Mouse (Mus musculus) kidney, postnatal 0 days (tissue): ENCODE data around the gene Trim7. TPM values are rescaled to one million over a fixed set of nuclear protein-coding genes. Genes with fewer than 3 reads are reported as not detected.

Experiments used
- ATAC-seq: fragments of 200-750 bp; cut with Nextera tagmentation; replicated peaks from 2 replicates; pipeline ENCODE4 v1.8.0; 2017; ENCODE audit warnings: low read depth, moderate number of reproducible peaks, moderate TSS enrichment, moderate library complexity; ENCODE audit not compliant: low FRiP score
- DNase-seq: peaks from one replicate; pipeline ENCODE4 v3.0.0-alpha.2; 2016; ENCODE audit warnings: low spot score
- H3K27ac ChIP-seq: fragments of 300-500 bp; sonication (generic); 2 replicates; pipeline ENCODE4 v1.5.1; 2014; ENCODE audit warnings: mild to moderate bottlenecking
- H3K27me3 ChIP-seq: fragments of 300-500 bp; sonication (generic); 2 replicates; pipeline ENCODE4 v1.6.1; 2014; ENCODE audit warnings: low read length, mixed read lengths; ENCODE audit not compliant: insufficient read depth
- H3K36me3 ChIP-seq: fragments of 300-500 bp; sonication (generic); 2 replicates; pipeline ENCODE4 v1.6.1; 2014; ENCODE audit warnings: low read length, mixed read lengths; ENCODE audit not compliant: insufficient read depth
- H3K4me1 ChIP-seq: fragments of 300-500 bp; sonication (generic); replicated peaks from 2 replicates; pipeline ENCODE4 v1.6.1; 2014; ENCODE audit warnings: antibody characterized with exemption, low read length, mixed read lengths; ENCODE audit not compliant: insufficient read depth
- H3K4me2 ChIP-seq: fragments of 300-500 bp; sonication (generic); 2 replicates; pipeline ENCODE4 v1.6.1; 2014; ENCODE audit warnings: mild to moderate bottlenecking, low read length, moderate library complexity, mixed read lengths
- H3K4me3 ChIP-seq: fragments of 300-500 bp; sonication (generic); replicated peaks from 2 replicates; pipeline ENCODE4 v1.5.1; 2014; ENCODE audit warnings: low read depth, low read length
- H3K9ac ChIP-seq: fragments of 300-500 bp; sonication (generic); 2 replicates; pipeline ENCODE4 v1.6.1; 2014; ENCODE audit warnings: low read depth, low read length
- H3K9me3 ChIP-seq: fragments of 300-500 bp; sonication (generic); replicated peaks from 2 replicates; pipeline ENCODE4 v1.6.1; 2016; ENCODE audit warnings: low read length, inconsistent platforms, mixed read lengths
- CTCF ChIP-seq: IDR thresholded peaks from 2 replicates; pipeline ENCODE4 v1.5.1; 2016; ENCODE audit warnings: antibody characterized with exemption, low read depth, mild to moderate bottlenecking, moderate library complexity
- WGBS: fragments of 180-500 bp; shearing (Covaris S2); extraction: QIAGEN DNeasy Blood & Tissue Kit; methylation state at CpG from one replicate; pipeline ENCODE4 v1.1.7; 2014; 5-methylcytosine and 5-hydroxymethylcytosine counted together
- polyA plus RNA-seq: library from polyadenylated mRNA; unstranded; fragments of >200 nt; fragmentation: Nextera tagmentation; extraction: Ambion mirVana; gene quantifications from 2 replicates; pipeline ENCODE4 v1.2.1, GENCODE M21; 2015

Trim7 gene
- polyA plus RNA-seq, 1 experiment from 2014 or later = 10.2 TPM

GRCm38 (mm10) chr11:48838181-48838797 lies 12.3 kb downstream of the Trim7 start:
- Histone ChIP-seq H3K27me3 (no peaks in the 10 kb centered on the region), H3K9me3 (no peaks in the 10 kb centered on the region), H3K27ac (peak overlapping the region; percentile 69), H3K4me2 (peak overlapping the region; percentile 89), H3K4me3 (peak overlapping the region; percentile 70), H3K4me1 (peaks cover 15% of the 10 kb centered on the region; the same call in 1 of the 2 replicates), H3K9ac (peak overlapping the region; percentile 71), H3K36me3 (no peaks in the 10 kb centered on the region)
- DNase-seq (peak; percentile 65), ATAC-seq (peak; percentile 37)
- no peak for TF ChIP-seq CTCF
- WGBS = 2% methylated on average over 16 of the region's 16 CpGs

DNA sequence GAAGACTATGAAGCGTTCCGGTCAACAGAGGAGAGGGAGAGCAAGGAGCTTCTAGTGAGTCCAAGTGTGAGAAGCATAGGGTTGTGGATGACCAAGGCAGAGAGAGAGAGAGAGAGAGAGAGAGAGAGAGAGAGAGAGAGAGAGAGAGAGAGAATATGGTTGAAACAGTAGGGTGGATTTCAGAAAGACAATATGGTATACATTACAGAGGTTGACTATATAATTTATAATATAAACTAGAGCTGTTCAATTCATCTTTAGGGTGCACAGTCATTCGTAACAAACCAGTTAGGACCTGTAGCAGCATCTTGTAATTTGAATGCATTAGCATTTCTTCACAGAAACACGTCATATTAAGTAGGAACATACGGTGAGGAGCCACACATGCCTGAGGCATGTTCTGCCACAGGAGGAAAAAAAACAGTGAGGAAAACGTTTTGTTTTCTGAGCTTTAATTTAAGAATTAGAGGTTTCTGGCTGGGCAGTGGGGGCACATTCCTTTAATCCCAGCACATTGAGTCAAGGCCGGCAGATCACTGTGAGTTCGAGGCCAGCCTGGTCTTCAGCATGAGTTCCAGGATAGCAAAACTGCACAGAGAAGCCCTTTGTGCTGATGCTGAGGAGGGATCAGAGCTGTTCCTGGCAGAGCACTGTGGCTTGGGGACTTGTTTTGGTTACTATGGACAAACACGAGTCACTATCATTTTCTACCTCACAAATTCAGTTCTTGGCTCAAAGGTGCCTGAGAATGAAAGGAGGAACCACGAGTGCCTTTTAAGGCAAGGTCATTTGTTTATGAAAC lies 13.1 kb downstream of the Trim7 start:
- DNase-seq = no peak
- TF ChIP-seq CTCF = no peak
- no peak overlapping the region for H3K9ac ChIP-seq
- ATAC-seq = no peak
- no peaks in the 10 kb centered on the region for H3K36me3 ChIP-seq
- peak overlapping the region; percentile 89; the same call in 1 of the 2 replicates for H3K4me2 ChIP-seq
- peak overlapping the region; percentile 70; the same call in 1 of the 2 replicates for H3K4me3 ChIP-seq
- peaks cover 15% of the 10 kb centered on the region; the same call in 1 of the 2 replicates for H3K4me1 ChIP-seq
- H3K27me3 ChIP-seq = no peaks in the 10 kb centered on the region
- no peaks in the 10 kb centered on the region for H3K9me3 ChIP-seq
- no peak overlapping the region for H3K27ac ChIP-seq
- 73% methylated on average over 10 of the region's 10 CpGs for WGBS

DNA sequence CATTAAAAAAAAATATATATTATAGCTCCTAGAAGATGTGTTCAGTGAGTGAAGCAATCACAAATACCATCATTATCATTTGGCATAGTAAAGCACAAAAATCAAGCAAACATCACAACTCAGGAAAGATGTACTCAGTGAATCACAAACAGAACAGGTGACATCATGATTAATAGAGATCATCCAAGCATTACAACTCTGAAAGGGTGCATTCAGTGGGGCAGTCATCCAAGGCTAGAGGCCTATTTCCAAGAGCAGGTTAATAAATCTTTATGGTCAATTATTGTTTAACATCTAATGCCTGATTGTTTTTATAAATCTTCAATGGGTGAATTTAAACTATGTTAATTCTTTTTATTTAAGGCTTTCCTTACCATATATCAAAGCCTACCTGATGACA lies 14.9 kb downstream of the Trim7 start:
- Histone ChIP-seq H3K36me3 (no peaks in the 10 kb centered on the region), H3K4me3 (no peak overlapping the region), H3K4me1 (peaks cover 15% of the 10 kb centered on the region; the same call in 1 of the 2 replicates), H3K9me3 (no peaks in the 10 kb centered on the region), H3K4me2 (no peak overlapping the region), H3K9ac (no peak overlapping the region), H3K27ac (no peak overlapping the region), H3K27me3 (no peaks in the 10 kb centered on the region)
- ATAC-seq (no peak), DNase-seq (no peak)
- no peak for TF ChIP-seq CTCF

DNA sequence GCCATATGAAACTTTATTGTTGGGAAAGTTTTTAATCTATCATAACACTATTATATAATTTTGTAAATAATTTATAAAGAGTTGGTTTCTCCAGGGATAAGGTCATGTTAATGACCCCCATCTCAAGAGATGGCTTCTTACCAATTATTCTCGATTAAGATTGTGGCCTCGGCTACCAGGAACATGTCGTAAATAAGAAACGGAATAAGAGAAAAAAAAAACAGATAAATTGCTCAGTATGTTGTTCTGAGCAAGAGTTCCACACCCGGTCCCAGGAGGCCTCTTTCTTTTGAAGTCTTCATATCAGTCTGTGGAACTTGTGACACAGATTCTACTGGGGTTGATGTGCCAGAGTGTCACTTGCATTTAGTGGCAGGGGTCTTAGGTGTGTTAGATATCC lies 15.3 kb downstream of the Trim7 start:
- TF ChIP-seq CTCF = no peak
- DNase-seq = no peak
- Histone ChIP-seq H3K4me3 (no peak overlapping the region), H3K9ac (no peak overlapping the region), H3K27me3 (no peaks in the 10 kb centered on the region), H3K36me3 (no peaks in the 10 kb centered on the region), H3K27ac (no peak overlapping the region), H3K4me1 (peaks cover 15% of the 10 kb centered on the region; the same call in 1 of the 2 replicates), H3K9me3 (no peaks in the 10 kb centered on the region), H3K4me2 (no peak overlapping the region)
- ATAC-seq = no peak
- 52% methylated on average over 5 of the region's 5 CpGs for WGBS

GRCm38 (mm10) chr11:48842378-48842792 lies 16.4 kb downstream of the Trim7 start:
- 83% methylated on average over 4 of the region's 4 CpGs for WGBS
- peaks cover 15% of the 10 kb centered on the region; the same call in 1 of the 2 replicates for H3K4me1 ChIP-seq
- no peaks in the 10 kb centered on the region for H3K9me3 ChIP-seq
- no peak overlapping the region for H3K9ac ChIP-seq
- H3K27ac ChIP-seq = peak overlapping the region; percentile 5
- no peak for DNase-seq
- ATAC-seq = no peak
- no peak overlapping the region for H3K4me2 ChIP-seq
- H3K27me3 ChIP-seq = no peaks in the 10 kb centered on the region
- TF ChIP-seq CTCF = no peak
- no peak overlapping the region for H3K4me3 ChIP-seq
- H3K36me3 ChIP-seq = no peaks in the 10 kb centered on the region

DNA sequence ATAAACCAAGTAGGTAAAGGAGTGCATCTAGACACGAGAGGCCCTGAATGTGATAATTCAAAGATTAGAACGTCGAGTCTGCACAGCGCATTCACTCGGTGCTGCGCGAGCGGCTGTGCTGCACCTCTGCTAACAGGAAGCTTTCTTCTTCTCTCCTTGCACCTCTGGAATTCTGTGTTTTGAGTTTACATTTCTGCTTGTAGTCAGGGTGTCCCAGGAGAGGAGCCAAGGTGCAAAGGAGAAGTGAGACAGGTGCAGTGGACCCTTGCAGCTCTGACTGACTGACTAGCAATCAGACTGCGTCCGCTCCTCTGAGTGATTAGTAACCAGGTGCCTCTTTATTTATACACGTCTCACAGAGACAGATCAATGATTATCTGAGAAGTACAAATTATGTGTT lies 17.3 kb downstream of the Trim7 start:
- H3K27ac ChIP-seq = peak overlapping the region; percentile 5; the same call in 1 of the 2 replicates
- 61% methylated on average over 11 of the region's 11 CpGs for WGBS
- no peak overlapping the region for H3K4me2 ChIP-seq
- H3K4me3 ChIP-seq = no peak overlapping the region
- H3K9me3 ChIP-seq = no peaks in the 10 kb centered on the region
- DNase-seq (no peak), ATAC-seq (no peak)
- peaks cover 12% of the 10 kb centered on the region; the same call in 1 of the 2 replicates for H3K4me1 ChIP-seq
- H3K9ac ChIP-seq = no peak overlapping the region
- no peaks in the 10 kb centered on the region for H3K27me3 ChIP-seq
- no peak for TF ChIP-seq CTCF
- no peaks in the 10 kb centered on the region for H3K36me3 ChIP-seq
